9 mouse cellular contexts compared by ENCODE assay signal in genomic region chr11:82831008-82831893, GRCm38 (mm10). TPM values are rescaled to one million over a fixed set of nuclear protein-coding genes. Genes with fewer than 3 reads are reported as not detected.
DNase-seq lines count a peak whose midpoint lies in the region; ATAC-seq and TF ChIP-seq lines count a peak whose summit lies in the region.
"Had no signal": no experiment of that assay in that cellular context is flagged by ENCODE, and none has a peak within 500 bp of the region (broad histone marks: within the 10 kb centered on the region; RNA-seq: fewer than 3 reads in every experiment).

No protein-coding gene starts in this region.

- H3K9me3 ChIP-seq in embryonic facial prominence, embryonic 15.5 days (replicated peaks), result no peaks in the 10 kb centered on the region
- no peaks in the 10 kb centered on the region for H3K9me3 ChIP-seq in limb, embryonic 14.5 days (ENCODE audit: control insufficient read depth, low read length)

- H3K4me2 ChIP-seq in embryonic facial prominence, embryonic 15.5 days (replicated peaks), result peak overlapping the region; percentile 32
- no peak overlapping the region for H3K4me2 ChIP-seq in limb, embryonic 14.5 days (replicated peaks; ENCODE audit: low read depth, low read length, severe bottlenecking)

- peak; percentile 19 to 31 for DNase-seq in left cerebral cortex, postnatal 14 days (ENCODE audit: low spot score in 2 of 2)
- DNase-seq in left cerebral cortex, adult 8-10 months (ENCODE audit: low spot score in 2 of 2), result no peak
- DNase-seq in brain, embryonic 14.5 days (ENCODE audit: low read depth), result peak; percentile 87
- DNase-seq in limb, embryonic 14.5 days (ENCODE audit: low spot score), result peak; percentile 50
- no peak for DNase-seq in ovary, adult 18-20 months (ENCODE audit: low spot score)
- DNase-seq in urinary bladder, postnatal 25 days (ENCODE audit: low spot score), result no peak
- DNase-seq: lung, adult 18-20 months had no signal

- TF ChIP-seq CTCF in brain, embryonic 14.5 days (IDR thresholded peaks at IDR 0.05; ENCODE audit: borderline replicate concordance, extremely low read depth, insufficient read depth, insufficient read length), result no peak

- no peak overlapping the region for H3K9ac ChIP-seq in embryonic facial prominence, embryonic 15.5 days
- peak overlapping the region; percentile 1; the same call in 1 of the 2 replicates for H3K9ac ChIP-seq in limb, embryonic 14.5 days (ENCODE audit: low read depth, low read length, severe bottlenecking)

- WGBS in embryonic facial prominence, embryonic 15.5 days, result 8% methylated on average over 10 of the region's 10 CpGs
- WGBS in limb, embryonic 14.5 days, result 12% methylated on average over 10 of the region's 10 CpGs

- peak overlapping the region; percentile 22; the same call in 1 of the 2 replicates for H3K27ac ChIP-seq in embryonic facial prominence, embryonic 15.5 days (replicated peaks)
- H3K27ac ChIP-seq in limb, embryonic 14.5 days (replicated peaks; ENCODE audit: low read depth, low read length), result no peak overlapping the region

- TF ChIP-seq POLR2A in brain, embryonic 14.5 days (IDR thresholded peaks at IDR 0.05; ENCODE audit: borderline replicate concordance, extremely low read depth, insufficient read depth, insufficient read length, poor library complexity, severe bottlenecking), result no peak
- no peak for TF ChIP-seq POLR2A in limb, embryonic 14.5 days (IDR thresholded peaks at IDR 0.05; ENCODE audit: borderline replicate concordance, extremely low read depth, insufficient read depth, insufficient read length)

- H3K27me3 ChIP-seq in embryonic facial prominence, embryonic 15.5 days, result no peaks in the 10 kb centered on the region
- H3K27me3 ChIP-seq in limb, embryonic 14.5 days (ENCODE audit: control insufficient read depth, insufficient read depth, low read length), result no peaks in the 10 kb centered on the region

- intact Hi-C loops in left cerebral cortex, postnatal 14 days (cut with DNase I), result no loop called here

- H3K36me3 ChIP-seq in embryonic facial prominence, embryonic 15.5 days, result no peaks in the 10 kb centered on the region
- no peaks in the 10 kb centered on the region for H3K36me3 ChIP-seq in limb, embryonic 14.5 days (ENCODE audit: control insufficient read depth, insufficient read depth, low read length)

- H3K4me3 ChIP-seq in embryonic facial prominence, embryonic 15.5 days (replicated peaks), result no peak overlapping the region; the same call in 1 of the 2 replicates
- H3K4me3 ChIP-seq in limb, embryonic 14.5 days (replicated peaks; ENCODE audit: low read length), result no peak overlapping the region

- ATAC-seq in embryonic facial prominence, embryonic 15.5 days (ENCODE audit: insufficient number of reproducible peaks, low FRiP score, low TSS enrichment, low read depth), result no peak
- ATAC-seq in limb, embryonic 14.5 days (ENCODE audit: low FRiP score, low read depth), result no peak
- ATAC-seq: activated CD4-positive, CD25-positive, alpha-beta regulatory T cell, adult 4 months had no signal

- peaks cover 13% of the 10 kb centered on the region for H3K4me1 ChIP-seq in embryonic facial prominence, embryonic 15.5 days
- H3K4me1 ChIP-seq in limb, embryonic 14.5 days (ENCODE audit: control insufficient read depth, insufficient read depth, low read length), result peaks cover 3% of the 10 kb centered on the region; the same call in 1 of the 2 replicates

RNA-seq across cellular contexts. Expression of gene Rffl, which starts 39.8 kb away (rescaled TPM):
- 1 to 10 TPM; 5.1 to 6.4 TPM for total RNA-seq in left cerebral cortex, postnatal 14 days (2021)
- 10 to 100 TPM; 13.8 to 14.4 (median 14.3) TPM for total RNA-seq in left cerebral cortex, adult 8-10 months (2022)
- 5.7 and 7.6 TPM in 2 replicates for polyA plus RNA-seq in brain, embryonic 14.5 days (2012; rRNA removed)
- 12.5 and 15.3 TPM in 2 replicates for polyA plus RNA-seq in embryonic facial prominence, embryonic 15.5 days (2015; fragmentation: Nextera tagmentation; extraction: Ambion mirVana)
- 8.3 and 11.0 TPM in 2 replicates for polyA plus RNA-seq in limb, embryonic 14.5 days (2012; rRNA removed)
- 11.3 and 11.5 TPM in 2 replicates for polyA plus RNA-seq in limb, embryonic 14.5 days (2014; fragmentation: Nextera tagmentation; extraction: Ambion mirVana)

RNA-seq across cellular contexts. Expression of gene Lig3, which starts 50.3 kb away (rescaled TPM):
- 10 to 100 TPM; 27.3 to 30.2 TPM for total RNA-seq in left cerebral cortex, postnatal 14 days (2021)
- total RNA-seq in left cerebral cortex, adult 8-10 months (2022), result 10 to 100 TPM; 18.0 to 21.9 (median 20.9) TPM
- 43.9 and 46.2 TPM in 2 replicates for polyA plus RNA-seq in brain, embryonic 14.5 days (2012; rRNA removed)
- 25.1 and 26.5 TPM in 2 replicates for polyA plus RNA-seq in embryonic facial prominence, embryonic 15.5 days (2015; fragmentation: Nextera tagmentation; extraction: Ambion mirVana)
- 35.8 and 37.8 TPM in 2 replicates for polyA plus RNA-seq in limb, embryonic 14.5 days (2012; rRNA removed)
- 38.6 and 40.1 TPM in 2 replicates for polyA plus RNA-seq in limb, embryonic 14.5 days (2014; fragmentation: Nextera tagmentation; extraction: Ambion mirVana)

RNA-seq across cellular contexts. Expression of gene Rad51d, which starts 59.2 kb away (rescaled TPM):
- total RNA-seq in left cerebral cortex, postnatal 14 days (2021), result 10 to 100 TPM; 11.9 to 14.5 TPM
- 10 to 100 TPM; 17.8 to 20.8 (median 20.4) TPM for total RNA-seq in left cerebral cortex, adult 8-10 months (2022)
- 9.5 and 9.7 TPM in 2 replicates for polyA plus RNA-seq in brain, embryonic 14.5 days (2012; rRNA removed)
- 14.3 and 14.9 TPM in 2 replicates for polyA plus RNA-seq in embryonic facial prominence, embryonic 15.5 days (2015; fragmentation: Nextera tagmentation; extraction: Ambion mirVana)
- 10.5 and 11.5 TPM in 2 replicates for polyA plus RNA-seq in limb, embryonic 14.5 days (2012; rRNA removed)
- 12.9 and 15.1 TPM in 2 replicates for polyA plus RNA-seq in limb, embryonic 14.5 days (2014; fragmentation: Nextera tagmentation; extraction: Ambion mirVana)

Comparison
In these comparisons a context has a peak if more than half of its experiments do, and no peak if none do; other contexts are left out.
1. DNase-seq: peak in left cerebral cortex, postnatal 14 days (2 of 2), brain, embryonic 14.5 days (single experiment) and limb, embryonic 14.5 days (single experiment); none in left cerebral cortex, adult 8-10 months (0 of 2), ovary, adult 18-20 months (single experiment) and urinary bladder, postnatal 25 days (single experiment).